ENCODE assay signal across 9 mouse cellular contexts in the genomic region with DNA sequence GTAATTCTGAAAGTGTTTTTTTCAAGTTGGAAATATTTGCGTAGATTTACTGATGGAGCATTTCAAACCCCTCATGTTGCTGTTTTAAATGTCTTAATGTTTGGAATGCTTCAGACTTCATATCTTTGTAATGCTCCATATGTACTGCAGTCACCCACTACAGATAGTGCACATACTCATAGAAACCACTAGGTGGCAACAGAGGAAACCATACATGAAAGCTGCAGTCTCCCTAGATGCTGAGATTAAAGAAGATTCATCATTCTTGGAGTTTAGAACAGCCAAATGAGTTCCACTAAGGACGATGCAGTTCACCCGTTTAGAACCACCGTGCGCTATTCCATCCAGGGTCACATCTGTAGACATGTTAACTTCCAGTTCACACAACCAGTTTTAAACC. TPM values are rescaled to one million over a fixed set of nuclear protein-coding genes. Genes with fewer than 3 reads are reported as not detected.
A peak's percentile ranks its signal among the peaks of the same experiment; 100 is the strongest.
DNase-seq lines count a peak whose midpoint lies in the region; ATAC-seq and TF ChIP-seq lines count a peak whose summit lies in the region.
"Had no signal": no experiment of that assay in that cellular context is flagged by ENCODE, and none has a peak within 500 bp of the region (broad histone marks: within the 10 kb centered on the region; RNA-seq: fewer than 3 reads in every experiment).

No protein-coding gene starts in this region.

- TF ChIP-seq POLR2A in kidney, adult 2 months (IDR thresholded peaks at IDR 0.05; ENCODE audit: low read depth, low read length) = no peak

- no peaks in the 10 kb centered on the region for H3K36me3 ChIP-seq in kidney, adult 2 months (ENCODE audit: control insufficient read depth, insufficient read depth, low read length)
- H3K36me3 ChIP-seq: liver, embryonic 15.5 days had no signal

- peak; percentile 78 for ATAC-seq in activated CD4-positive, CD25-positive, alpha-beta regulatory T cell, adult 4 months
- ATAC-seq in granulocyte monocyte progenitor cell, adult 5-6 weeks (replicated peaks; ENCODE audit: poor library complexity, severe bottlenecking) = peak; percentile 85
- peak; percentile 93 for ATAC-seq in megakaryocyte-erythroid progenitor cell, adult 5-6 weeks (replicated peaks; ENCODE audit: low FRiP score, low TSS enrichment, poor library complexity, severe bottlenecking)

- TF ChIP-seq CTCF in kidney, adult 2 months (conservative IDR thresholded peaks at IDR 0.05; ENCODE audit: insufficient read depth, insufficient read length, low read depth, low read length) = peak; percentile 36

- H3K4me1 ChIP-seq in kidney, adult 2 months (ENCODE audit: control insufficient read depth, insufficient read depth, low read length) = no peaks in the 10 kb centered on the region

- no peak overlapping the region for H3K4me3 ChIP-seq in kidney, adult 2 months (ENCODE audit: insufficient read depth, low read depth, low read length)
- H3K4me3 ChIP-seq: liver, embryonic 15.5 days had no signal

- WGBS in kidney, adult 2 months = 10% methylated on average over 5 of the region's 5 CpGs

- no peak overlapping the region for H3K27ac ChIP-seq in kidney, adult 2 months (ENCODE audit: insufficient read depth, low read depth, low read length)
- H3K27ac ChIP-seq: liver, embryonic 15.5 days had no signal

- peak; percentile 43 for DNase-seq in kidney, adult 2 months
- no peak for DNase-seq in kidney, adult 11 months
- DNase-seq in CD4-positive, CD25-positive, alpha-beta regulatory T cell, adult 2 months (ENCODE audit: low read depth, low spot score) = peak; percentile 70
- DNase-seq in testis, postnatal 10 days (ENCODE audit: low spot score) = no peak
- DNase-seq in ovary, postnatal 14 days (ENCODE audit: low spot score) = no peak

- no peaks in the 10 kb centered on the region for H3K27me3 ChIP-seq in kidney, adult 2 months (replicated peaks; ENCODE audit: control insufficient read depth, insufficient read depth, low read length)
- H3K27me3 ChIP-seq: liver, embryonic 15.5 days had no signal

RNA-seq across cellular contexts. Expression of a gene that starts 0.8 kb away (rescaled TPM):
- not detected in 2 replicates for polyA plus RNA-seq in kidney, adult 2 months (2012; rRNA removed)
- polyA plus RNA-seq in activated CD4-positive, CD25-positive, alpha-beta regulatory T cell, adult 4 months (2017; shearing (Covaris generic)) = not detected
- not detected in 2 replicates for total RNA-seq in granulocyte monocyte progenitor cell, adult 5-6 weeks (2014; fragmentation: Nextera tagmentation)
- not detected in 2 replicates for total RNA-seq in granulocyte monocyte progenitor cell, adult 5-6 weeks (2017)
- total RNA-seq in megakaryocyte-erythroid progenitor cell, adult 5-6 weeks (2014; fragmentation: Nextera tagmentation) = not detected in 2 replicates
- total RNA-seq in megakaryocyte-erythroid progenitor cell, adult 5-6 weeks (2017) = not detected in 2 replicates
- polyA plus RNA-seq: liver, embryonic 15.5 days had no signal

RNA-seq across cellular contexts. Expression of a gene that starts 7.5 kb away (rescaled TPM):
- polyA plus RNA-seq in kidney, adult 2 months (2012; rRNA removed) = not detected in 2 replicates
- polyA plus RNA-seq in activated CD4-positive, CD25-positive, alpha-beta regulatory T cell, adult 4 months (2017; shearing (Covaris generic)) = not detected
- not detected in 2 replicates for total RNA-seq in granulocyte monocyte progenitor cell, adult 5-6 weeks (2014; fragmentation: Nextera tagmentation)
- total RNA-seq in granulocyte monocyte progenitor cell, adult 5-6 weeks (2017) = not detected in 2 replicates
- not detected in 2 replicates for total RNA-seq in megakaryocyte-erythroid progenitor cell, adult 5-6 weeks (2014; fragmentation: Nextera tagmentation)
- not detected in 2 replicates for total RNA-seq in megakaryocyte-erythroid progenitor cell, adult 5-6 weeks (2017)
- polyA plus RNA-seq: liver, embryonic 15.5 days had no signal

RNA-seq across cellular contexts. Expression of a gene that starts 17.2 kb away (rescaled TPM):
- polyA plus RNA-seq in kidney, adult 2 months (2012; rRNA removed) = 31.6 and 32.1 TPM in 2 replicates
- 100 to 1,000 TPM in 1 of 2 experiments, 10 to 100 TPM in 1; 99.2 to 106 TPM for polyA plus RNA-seq in activated CD4-positive, CD25-positive, alpha-beta regulatory T cell, adult 4 months (2017; shearing (Covaris generic))
- 129 and 177 TPM in 2 replicates for total RNA-seq in granulocyte monocyte progenitor cell, adult 5-6 weeks (2014; fragmentation: Nextera tagmentation)
- total RNA-seq in granulocyte monocyte progenitor cell, adult 5-6 weeks (2017) = 165 and 205 TPM in 2 replicates
- 137 and 169 TPM in 2 replicates for total RNA-seq in megakaryocyte-erythroid progenitor cell, adult 5-6 weeks (2014; fragmentation: Nextera tagmentation)
- 183 and 186 TPM in 2 replicates for total RNA-seq in megakaryocyte-erythroid progenitor cell, adult 5-6 weeks (2017)

RNA-seq across cellular contexts. Expression of a gene that starts 59.7 kb away (rescaled TPM):
- polyA plus RNA-seq in kidney, adult 2 months (2012; rRNA removed) = 0.25 and 0.27 TPM in 2 replicates
- not detected for polyA plus RNA-seq in activated CD4-positive, CD25-positive, alpha-beta regulatory T cell, adult 4 months (2017; shearing (Covaris generic))
- total RNA-seq in granulocyte monocyte progenitor cell, adult 5-6 weeks (2014; fragmentation: Nextera tagmentation) = not detected in 2 replicates
- total RNA-seq in granulocyte monocyte progenitor cell, adult 5-6 weeks (2017) = not detected in 2 replicates
- total RNA-seq in megakaryocyte-erythroid progenitor cell, adult 5-6 weeks (2014; fragmentation: Nextera tagmentation) = not detected in 2 replicates
- total RNA-seq in megakaryocyte-erythroid progenitor cell, adult 5-6 weeks (2017) = not detected in 2 replicates

Comparison
In these comparisons a context has a peak if more than half of its experiments do, and no peak if none do; other contexts are left out.
1. DNase-seq: peak in kidney, adult 2 months (single experiment) and CD4-positive, CD25-positive, alpha-beta regulatory T cell, adult 2 months (single experiment); none in kidney, adult 11 months (single experiment), testis, postnatal 10 days (single experiment) and ovary, postnatal 14 days (single experiment).
2. Peak in every context shown above with its lines, with median percentiles within 50 percentile points of each other: ATAC-seq.